Mouse (Mus musculus) embryonic fibroblast, embryonic 13.5 days (primary cell): ENCODE measurements around the gene Usp48.

Experiments used
- CTCF ChIP-seq: IDR thresholded peaks from 2 replicates; pipeline ENCODE4 v1.5.1; 2011; ENCODE audit warnings: mild to moderate bottlenecking, control low read depth, low read length, moderate library complexity, borderline replicate concordance; ENCODE audit not compliant: insufficient read depth
- POLR2A ChIP-seq: IDR thresholded peaks from 2 replicates; pipeline ENCODE4 v1.6.1; 2011; ENCODE audit warnings: low read depth, mild to moderate bottlenecking, control low read depth, low read length, moderate library complexity

GRCm38 (mm10) chr4:137695900-137696299, 102.3 kb downstream of the Usp48 start:
- TF ChIP-seq CTCF = no peak
- no peak for TF ChIP-seq POLR2A
